Mouse (Mus musculus) myocyte (in vitro differentiated cells): ENCODE measurements at regions not wholly inside any gene's neighbourhood (a gene's known extent, or its start where the extent isn't known, plus 50 kb on each side); places are given as distances from the start of the nearest gene placed in this dataset.

Source experiments
- CEBPB ChIP-seq: IDR thresholded peaks from 2 replicates; pipeline ENCODE4 v1.6.1; 2011; ENCODE audit warnings: mild to moderate bottlenecking, moderate library complexity; ENCODE audit not compliant: poor library complexity, insufficient read depth, severe bottlenecking
- E2F4 ChIP-seq: IDR thresholded peaks from one replicate; pipeline ENCODE4 v1.6.1; 2011; ENCODE audit warnings: mild to moderate bottlenecking, control low read depth, moderate library complexity; ENCODE audit not compliant: insufficient read depth
- MYOD1 ChIP-seq, 3 experiments: IDR thresholded peaks; one replicate each; pipeline ENCODE4 v1.6.1; 2011; ENCODE audit warnings: control low read depth in 2 of 3, low read depth in 2 of 3, mild to moderate bottlenecking in 2 of 3, moderate library complexity in 1 of 3; ENCODE audit not compliant: insufficient read length in 2 of 3, control insufficient read depth in 1 of 3
- POLR2A ChIP-seq: IDR thresholded peaks from one replicate; pipeline ENCODE4 v1.6.1; 2011; ENCODE audit warnings: low read depth, mild to moderate bottlenecking, control low read depth, moderate library complexity; ENCODE audit not compliant: insufficient read length

DNA sequence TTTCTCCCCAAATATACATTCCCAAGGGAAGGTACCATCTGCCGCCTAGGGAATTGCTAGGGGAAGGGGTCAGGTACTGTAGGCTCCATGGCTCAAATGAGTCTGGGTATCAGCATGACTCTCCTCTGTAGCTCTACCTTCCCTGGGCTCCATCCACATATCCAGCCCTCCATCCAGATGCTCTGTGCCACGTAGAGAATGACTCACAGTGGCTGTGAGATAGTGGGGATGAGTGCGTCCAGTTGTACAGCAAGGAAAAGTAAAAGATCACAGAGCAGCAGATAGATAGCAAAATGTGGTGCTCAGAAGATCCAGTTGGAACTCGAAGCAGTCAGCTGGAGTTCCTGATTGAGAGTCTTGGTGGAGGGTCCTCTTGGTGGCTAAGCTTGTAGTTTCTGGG is 64.5 kb downstream of the Tpra1 start:
- TF ChIP-seq MYOD1 (IDR thresholded peaks at IDR 0.05; ENCODE audit: control insufficient read depth in 1 of 3, insufficient read length in 2 of 3, low read depth in 2 of 3) (no peak), POLR2A (no peak), E2F4 (no peak), CEBPB (no peak)
